Mouse (Mus musculus) hindbrain, embryonic 12.5 days (tissue): ENCODE measurements around the gene Tln2. TPM values are rescaled to one million over a fixed set of nuclear protein-coding genes. Genes with fewer than 3 reads are reported as not detected.

Experiments used
- ATAC-seq: fragments of 200-750 bp; cut with Nextera tagmentation; 2 replicates; pipeline ENCODE4 v1.8.0; 2017; ENCODE audit warnings: moderate TSS enrichment; ENCODE audit not compliant: low FRiP score
- H3K27ac ChIP-seq: fragments of 300-500 bp; sonication (generic); 2 replicates; pipeline ENCODE4 v1.5.1; 2016; ENCODE audit warnings: mild to moderate bottlenecking
- H3K27me3 ChIP-seq: fragments of 300-500 bp; sonication (generic); 2 replicates; pipeline ENCODE4 v1.6.1; 2016; ENCODE audit warnings: mild to moderate bottlenecking
- H3K36me3 ChIP-seq: fragments of 300-500 bp; sonication (generic); 2 replicates; pipeline ENCODE4 v1.6.1; 2016; ENCODE audit warnings: mild to moderate bottlenecking
- H3K4me1 ChIP-seq: fragments of 300-500 bp; sonication (generic); 2 replicates; pipeline ENCODE4 v1.6.1; 2016
- H3K4me2 ChIP-seq: fragments of 300-500 bp; sonication (generic); replicated peaks from 2 replicates; pipeline ENCODE4 v1.6.1; 2016; ENCODE audit warnings: mild to moderate bottlenecking
- H3K4me3 ChIP-seq: fragments of 300-500 bp; sonication (generic); 2 replicates; pipeline ENCODE4 v1.5.1; 2016; ENCODE audit warnings: mild to moderate bottlenecking
- H3K9ac ChIP-seq: fragments of 300-500 bp; sonication (generic); 2 replicates; pipeline ENCODE4 v1.6.1; 2016; ENCODE audit warnings: mild to moderate bottlenecking, moderate library complexity
- H3K9me3 ChIP-seq: fragments of 300-500 bp; sonication (generic); replicated peaks from 2 replicates; pipeline ENCODE4 v1.6.1; 2016; ENCODE audit warnings: mild to moderate bottlenecking
- WGBS: fragments of 180-500 bp; shearing (Covaris S2); methylation state at CpG from one replicate; pipeline ENCODE4 v1.1.7; 2016; 5-methylcytosine and 5-hydroxymethylcytosine counted together
- polyA plus RNA-seq: library from polyadenylated mRNA; unstranded; fragments of >200 nt; fragmentation: Nextera tagmentation; extraction: Ambion mirVana; gene quantifications from 2 replicates; pipeline ENCODE4 v1.2.1, GENCODE M21; 2016

Gene Tln2
- polyA plus RNA-seq, 1 experiment from 2014 or later: 28.8 TPM

- H3K27me3 ChIP-seq: no peaks in the 10 kb centered on the region
- 64% methylated on average over 17 of the region's 17 CpGs for WGBS
- no peaks in the 10 kb centered on the region for H3K9me3 ChIP-seq
- H3K27ac ChIP-seq: no peak overlapping the region
- ATAC-seq: no peak
- no peak overlapping the region for H3K4me2 ChIP-seq
- H3K9ac ChIP-seq: no peak overlapping the region
- no peak overlapping the region for H3K4me3 ChIP-seq
- H3K36me3 ChIP-seq: no peaks in the 10 kb centered on the region
- peaks cover 14% of the 10 kb centered on the region for H3K4me1 ChIP-seq
Observed at GRCm38 (mm10) chr9:67539776-67540706, 19.5 kb downstream of the Tln2 start.

GRCm38 (mm10) chr9:67534420-67534819 is 25.1 kb downstream of the Tln2 start:
- no peak overlapping the region for H3K9ac ChIP-seq
- WGBS: 66% methylated on average over 7 of the region's 7 CpGs
- no peaks in the 10 kb centered on the region for H3K9me3 ChIP-seq
- H3K4me2 ChIP-seq: no peak overlapping the region
- peaks cover 15% of the 10 kb centered on the region for H3K4me1 ChIP-seq
- H3K27ac ChIP-seq: 0 out of 2 replicates have a peak overlapping the region, but pooled peaks have one; percentile 18
- H3K4me3 ChIP-seq: no peak overlapping the region
- ATAC-seq: no peak
- no peaks in the 10 kb centered on the region for H3K36me3 ChIP-seq
- H3K27me3 ChIP-seq: no peaks in the 10 kb centered on the region

GRCm38 (mm10) chr9:67533260-67533659 is 26.2 kb downstream of the Tln2 start:
- Histone ChIP-seq H3K36me3 (no peaks in the 10 kb centered on the region), H3K4me3 (no peak overlapping the region), H3K9me3 (no peaks in the 10 kb centered on the region), H3K27ac (no peak overlapping the region), H3K27me3 (no peaks in the 10 kb centered on the region), H3K4me1 (peaks cover 11% of the 10 kb centered on the region), H3K4me2 (no peak overlapping the region), H3K9ac (no peak overlapping the region)
- ATAC-seq: no peak
- 59% methylated on average over 5 of the region's 5 CpGs for WGBS

- H3K36me3 ChIP-seq: no peaks in the 10 kb centered on the region
- no peak overlapping the region for H3K4me2 ChIP-seq
- H3K27ac ChIP-seq: no peak overlapping the region
- H3K27me3 ChIP-seq: no peaks in the 10 kb centered on the region
- 81% methylated on average over 1 of the region's 1 CpGs for whole genome bisulfite sequencing
- H3K4me3 ChIP-seq: no peak overlapping the region
- no peak for ATAC-seq
- H3K4me1 ChIP-seq: peaks cover 11% of the 10 kb centered on the region
- H3K9me3 ChIP-seq: no peaks in the 10 kb centered on the region
- no peak overlapping the region for H3K9ac ChIP-seq
Observed at GRCm38 (mm10) chr9:67532631-67533030, 26.9 kb downstream of the Tln2 start.

- Histone ChIP-seq H3K4me3 (no peak overlapping the region), H3K9ac (no peak overlapping the region), H3K4me2 (no peak overlapping the region), H3K36me3 (no peaks in the 10 kb centered on the region), H3K4me1 (peaks cover 11% of the 10 kb centered on the region), H3K27me3 (no peaks in the 10 kb centered on the region), H3K9me3 (no peaks in the 10 kb centered on the region), H3K27ac (no peak overlapping the region)
- WGBS: 74% methylated on average over 5 of the region's 5 CpGs
- ATAC-seq: no peak
Observed at GRCm38 (mm10) chr9:67529600-67529999, 29.9 kb downstream of the Tln2 start.

- H3K9me3 ChIP-seq: no peaks in the 10 kb centered on the region
- no peak overlapping the region for H3K4me3 ChIP-seq
- H3K27me3 ChIP-seq: no peaks in the 10 kb centered on the region
- WGBS: 75% methylated on average over 2 of the region's 2 CpGs
- H3K4me1 ChIP-seq: peaks cover 6% of the 10 kb centered on the region; the same call in 1 of the 2 replicates
- H3K4me2 ChIP-seq: no peak overlapping the region
- no peak overlapping the region for H3K9ac ChIP-seq
- no peaks in the 10 kb centered on the region for H3K36me3 ChIP-seq
- H3K27ac ChIP-seq: no peak overlapping the region
- no peak for ATAC-seq
Observed at GRCm38 (mm10) chr9:67527726-67528125, 31.8 kb downstream of the Tln2 start.

- no peaks in the 10 kb centered on the region for H3K36me3 ChIP-seq
- no peak overlapping the region for H3K9ac ChIP-seq
- 81% methylated on average over 4 of the region's 4 CpGs for WGBS
Observed at GRCm38 (mm10) chr9:67521736-67522135, 37.8 kb downstream of the Tln2 start.

GRCm38 (mm10) chr9:67509510-67509909 is 50.0 kb downstream of the Tln2 start:
- Histone ChIP-seq H3K36me3 (no peaks in the 10 kb centered on the region), H3K9me3 (no peaks in the 10 kb centered on the region), H3K27ac (no peak overlapping the region), H3K9ac (no peak overlapping the region), H3K4me2 (no peak overlapping the region), H3K4me1 (no peaks in the 10 kb centered on the region), H3K4me3 (no peak overlapping the region), H3K27me3 (no peaks in the 10 kb centered on the region)
- no peak for ATAC-seq
- WGBS: 66% methylated on average over 3 of the region's 3 CpGs

More at GRCm38 (mm10) chr9:67521736-67522135, 37.8 kb downstream of the Tln2 start:
- ATAC-seq: no peak
- no peaks in the 10 kb centered on the region for H3K4me1 ChIP-seq
- no peak overlapping the region for H3K4me3 ChIP-seq
- no peaks in the 10 kb centered on the region for H3K27me3 ChIP-seq
- no peaks in the 10 kb centered on the region for H3K9me3 ChIP-seq
- H3K4me2 ChIP-seq: no peak overlapping the region
- H3K27ac ChIP-seq: no peak overlapping the region

GRCm38 (mm10) chr9:67504669-67505260 is 54.7 kb downstream of the Tln2 start:
- no peak overlapping the region for H3K4me3 ChIP-seq
- WGBS: 95% methylated on average over 8 of the region's 8 CpGs
- H3K4me1 ChIP-seq: no peaks in the 10 kb centered on the region
- no peaks in the 10 kb centered on the region for H3K36me3 ChIP-seq
- ATAC-seq: no peak
- H3K9ac ChIP-seq: no peak overlapping the region
- no peaks in the 10 kb centered on the region for H3K27me3 ChIP-seq
- no peak overlapping the region for H3K27ac ChIP-seq
- H3K4me2 ChIP-seq: no peak overlapping the region
- H3K9me3 ChIP-seq: no peaks in the 10 kb centered on the region

- Histone ChIP-seq H3K9me3 (no peaks in the 10 kb centered on the region), H3K4me3 (no peak overlapping the region), H3K27me3 (no peaks in the 10 kb centered on the region)
Observed at GRCm38 (mm10) chr9:67501801-67502200, 57.7 kb downstream of the Tln2 start.

GRCm38 (mm10) chr9:67496368-67496767 is 63.1 kb downstream of the Tln2 start:
- Histone ChIP-seq H3K27ac (no peak overlapping the region), H3K36me3 (no peaks in the 10 kb centered on the region), H3K27me3 (no peaks in the 10 kb centered on the region), H3K4me3 (no peak overlapping the region), H3K4me1 (peaks cover 16% of the 10 kb centered on the region), H3K9ac (no peak overlapping the region), H3K9me3 (no peaks in the 10 kb centered on the region), H3K4me2 (no peak overlapping the region)
- no peak for ATAC-seq
- 44% methylated on average over 2 of the region's 2 CpGs for WGBS

More at GRCm38 (mm10) chr9:67501801-67502200, 57.7 kb downstream of the Tln2 start:
- H3K27ac ChIP-seq: no peak overlapping the region
- H3K9ac ChIP-seq: no peak overlapping the region
- H3K36me3 ChIP-seq: no peaks in the 10 kb centered on the region
- 93% methylated on average over 1 of the region's 1 CpGs for WGBS
- no peak for ATAC-seq
- H3K4me1 ChIP-seq: peaks cover 6% of the 10 kb centered on the region
- no peak overlapping the region for H3K4me2 ChIP-seq

- H3K4me2 ChIP-seq: no peak overlapping the region
- H3K4me3 ChIP-seq: no peak overlapping the region
- no peak for ATAC-seq
- peaks cover 16% of the 10 kb centered on the region for H3K4me1 ChIP-seq
- no peaks in the 10 kb centered on the region for H3K27me3 ChIP-seq
- H3K27ac ChIP-seq: no peak overlapping the region
- no peak overlapping the region for H3K9ac ChIP-seq
- H3K9me3 ChIP-seq: no peaks in the 10 kb centered on the region
- 64% methylated on average over 3 of the region's 3 CpGs for WGBS
- no peaks in the 10 kb centered on the region for H3K36me3 ChIP-seq
Observed at GRCm38 (mm10) chr9:67495350-67495749, 64.2 kb downstream of the Tln2 start.
